Mouse (Mus musculus): ENCODE results near the gene Ier2. TPM values are rescaled to one million over a fixed set of nuclear protein-coding genes. Genes with fewer than 3 reads are reported as not detected.

Gene Ier2
- 62.4 and 69.5 TPM in 2 replicates for polyA plus RNA-seq (2015; fragmentation: Nextera tagmentation; extraction: Ambion mirVana)

DNA sequence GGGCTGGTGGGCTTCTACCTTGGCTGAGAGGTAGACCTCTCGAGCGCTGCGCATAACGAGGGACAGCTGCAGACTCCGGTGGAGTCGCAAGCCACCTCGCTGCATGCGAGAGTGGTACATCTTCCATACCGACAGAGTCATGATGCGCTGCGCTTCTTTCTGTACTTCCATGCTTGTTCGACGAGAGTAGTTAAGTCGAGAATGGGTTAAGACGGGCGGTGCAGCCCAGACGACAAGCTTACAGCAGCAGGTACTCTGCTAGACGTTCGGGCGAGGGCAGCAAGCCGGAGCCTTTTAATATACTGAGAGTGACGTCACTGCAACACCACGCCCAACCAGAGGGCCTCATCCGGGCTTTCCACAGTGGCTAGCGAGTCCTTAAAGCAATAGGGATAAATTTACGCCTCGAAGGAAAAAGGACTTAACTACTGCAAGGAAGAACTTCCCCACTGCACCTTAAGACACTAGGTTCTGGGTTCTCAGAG is at the start of gene Ier2:
Gene Ier2 (minus strand): TSS at position 272 of the 485 bp plus-strand sequence.
- ATAC-seq (ENCODE audit: insufficient read depth, low FRiP score), result peak; percentile 79
- H3K36me3 ChIP-seq (ENCODE audit: control insufficient read depth, insufficient read depth, low read length), result no peaks in the 10 kb centered on the region

DNA sequence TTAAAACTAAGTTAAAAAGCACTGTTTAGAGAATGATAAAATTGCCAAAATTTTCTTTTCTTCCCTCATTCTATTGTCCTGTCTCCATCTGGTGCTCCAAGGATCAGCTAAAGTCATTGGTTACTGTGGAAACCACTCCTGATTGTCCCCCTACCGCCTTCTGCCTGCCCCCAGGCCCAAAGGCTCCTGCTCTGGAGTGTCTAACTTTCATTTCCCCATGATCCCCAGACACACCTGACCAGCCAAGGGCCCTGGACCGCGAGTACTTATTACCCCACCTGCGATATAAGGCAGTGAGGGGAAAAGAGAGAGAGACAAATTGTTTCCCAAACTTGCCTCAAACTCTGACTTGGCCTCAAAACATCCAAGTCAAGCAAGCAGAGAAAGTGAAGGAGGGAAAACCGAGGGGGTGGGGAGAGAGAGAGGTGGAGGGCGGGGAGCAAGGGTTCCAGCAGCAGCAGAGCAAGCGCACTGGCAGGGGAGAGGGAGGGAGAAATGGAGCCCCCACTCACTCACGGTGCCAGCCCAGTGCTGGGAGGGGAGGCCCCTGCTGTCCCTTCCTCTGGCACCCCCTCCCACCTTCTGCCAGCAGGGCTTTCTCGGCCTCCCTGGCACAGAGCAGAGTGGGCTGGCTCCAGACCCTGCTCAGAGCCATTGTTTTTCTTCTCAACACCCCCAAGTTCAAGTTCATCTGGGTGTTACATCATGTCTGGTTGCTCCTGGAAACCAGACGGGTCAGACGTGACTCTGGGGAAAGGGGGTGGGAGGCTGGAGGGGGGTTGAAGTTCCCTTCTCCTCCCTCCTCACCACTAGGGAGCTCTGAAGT is 49.5 kb upstream of the Ier2 start:
- 22% methylated on average over 11 of the region's 11 CpGs for WGBS
- H3K4me1 ChIP-seq (ENCODE audit: control insufficient read depth, insufficient read depth, low read length), result peaks cover 60% of the 10 kb centered on the region
- H3K27ac ChIP-seq (ENCODE audit: low read length), result peak overlapping the region; percentile 95
- no peak overlapping the region for H3K4me3 ChIP-seq (replicated peaks; ENCODE audit: low read length)
- H3K27me3 ChIP-seq (ENCODE audit: control insufficient read depth, insufficient read depth, low read length), result peaks cover 12% of the 10 kb centered on the region
- no peaks in the 10 kb centered on the region for H3K36me3 ChIP-seq (ENCODE audit: control insufficient read depth, insufficient read depth, low read length)
- H3K9ac ChIP-seq (ENCODE audit: low read length), result peak overlapping the region; percentile 62
- peak; percentile 81 for ATAC-seq (ENCODE audit: insufficient read depth, low FRiP score)
- no peaks in the 10 kb centered on the region for H3K9me3 ChIP-seq (replicated peaks; ENCODE audit: control insufficient read depth, low read length)
- H3K4me2 ChIP-seq (ENCODE audit: low read depth, low read length), result peak overlapping the region; percentile 11

More for the DNA sequence above, at the start of gene Ier2:
- H3K27ac ChIP-seq (ENCODE audit: low read length), result peak within 1 kb of the TSS; percentile 99
- H3K4me2 ChIP-seq (ENCODE audit: low read depth, low read length), result peak within 1 kb of the TSS; percentile 78
- H3K4me3 ChIP-seq (replicated peaks; ENCODE audit: low read length), result peak within 1 kb of the TSS; percentile 81
- WGBS, result under 1% methylated on average over 27 of the region's 27 CpGs
- peaks cover 23% of the 10 kb centered on the region for H3K4me1 ChIP-seq (ENCODE audit: control insufficient read depth, insufficient read depth, low read length)
- no peaks in the 10 kb centered on the region for H3K9me3 ChIP-seq (replicated peaks; ENCODE audit: control insufficient read depth, low read length)
- peak within 1 kb of the TSS; percentile 94 for H3K9ac ChIP-seq (ENCODE audit: low read length)
- no peaks in the 10 kb centered on the region for H3K27me3 ChIP-seq (ENCODE audit: control insufficient read depth, insufficient read depth, low read length)

DNA sequence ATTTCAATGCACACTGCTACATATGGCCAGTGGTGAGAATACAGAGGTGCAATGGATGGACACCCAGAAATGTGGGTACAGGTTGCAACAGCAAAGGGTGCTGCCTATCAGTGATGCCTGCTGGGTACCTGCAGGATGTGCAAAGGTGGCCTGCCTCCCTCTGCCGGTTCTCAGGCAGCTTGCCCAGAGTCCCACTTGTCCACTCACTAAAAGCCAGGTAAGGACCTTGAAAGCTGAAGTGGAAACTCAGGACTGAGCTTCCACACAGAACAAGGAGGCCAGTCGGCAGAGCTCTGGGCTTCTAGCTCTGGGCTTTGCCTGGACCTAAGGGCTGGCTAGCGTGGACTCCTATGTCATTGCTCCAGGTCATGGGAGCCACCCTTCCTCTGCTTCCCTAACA is 48.7 kb upstream of the Ier2 start:
- Histone ChIP-seq H3K4me3 (replicated peaks; ENCODE audit: low read length) (no peak overlapping the region), H3K36me3 (ENCODE audit: control insufficient read depth, insufficient read depth, low read length) (no peaks in the 10 kb centered on the region), H3K9me3 (replicated peaks; ENCODE audit: control insufficient read depth, low read length) (no peaks in the 10 kb centered on the region), H3K27me3 (ENCODE audit: control insufficient read depth, insufficient read depth, low read length) (peaks cover 20% of the 10 kb centered on the region), H3K4me2 (ENCODE audit: low read depth, low read length) (no peak overlapping the region), H3K4me1 (ENCODE audit: control insufficient read depth, insufficient read depth, low read length) (peaks cover 66% of the 10 kb centered on the region), H3K27ac (ENCODE audit: low read length) (peak overlapping the region; percentile 95), H3K9ac (ENCODE audit: low read length) (peak overlapping the region; percentile 36; the same call in 1 of the 2 replicates)
- no peak for ATAC-seq (ENCODE audit: insufficient read depth, low FRiP score)
- WGBS, result 50% methylated on average over 3 of the region's 3 CpGs

DNA sequence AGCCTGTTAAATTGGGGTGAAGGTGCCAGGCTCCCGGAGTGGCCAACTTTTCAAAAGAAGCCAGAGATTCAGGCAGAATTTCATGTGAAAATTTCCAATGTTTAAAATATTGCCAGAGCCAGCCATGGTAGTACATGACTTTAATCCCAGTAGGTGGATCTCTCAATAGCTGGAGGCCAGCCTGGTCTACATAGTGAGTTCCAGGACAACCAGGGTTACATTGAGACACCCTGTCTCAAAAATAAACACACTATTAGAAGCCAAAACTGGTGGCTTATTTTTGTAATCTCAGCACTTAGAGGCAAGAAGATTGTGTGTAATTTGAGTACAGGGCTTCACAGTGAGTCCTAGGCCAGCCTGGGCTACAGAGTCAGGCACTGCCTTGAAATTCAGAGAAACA is 47.3 kb upstream of the Ier2 start:
- H3K9me3 ChIP-seq (replicated peaks; ENCODE audit: control insufficient read depth, low read length), result no peaks in the 10 kb centered on the region
- peak overlapping the region; percentile 28; the same call in 1 of the 2 replicates for H3K27ac ChIP-seq (ENCODE audit: low read length)
- H3K9ac ChIP-seq (ENCODE audit: low read length), result peak overlapping the region; percentile 31; the same call in 1 of the 2 replicates
- H3K27me3 ChIP-seq (ENCODE audit: control insufficient read depth, insufficient read depth, low read length), result peaks cover 20% of the 10 kb centered on the region
- H3K36me3 ChIP-seq (ENCODE audit: control insufficient read depth, insufficient read depth, low read length), result no peaks in the 10 kb centered on the region
- H3K4me3 ChIP-seq (replicated peaks; ENCODE audit: low read length), result no peak overlapping the region
- WGBS, result 100% methylated on average over 1 of the region's 1 CpGs
- ATAC-seq (ENCODE audit: insufficient read depth, low FRiP score), result no peak
- peaks cover 71% of the 10 kb centered on the region for H3K4me1 ChIP-seq (ENCODE audit: control insufficient read depth, insufficient read depth, low read length)
- no peak overlapping the region for H3K4me2 ChIP-seq (ENCODE audit: low read depth, low read length)

DNA sequence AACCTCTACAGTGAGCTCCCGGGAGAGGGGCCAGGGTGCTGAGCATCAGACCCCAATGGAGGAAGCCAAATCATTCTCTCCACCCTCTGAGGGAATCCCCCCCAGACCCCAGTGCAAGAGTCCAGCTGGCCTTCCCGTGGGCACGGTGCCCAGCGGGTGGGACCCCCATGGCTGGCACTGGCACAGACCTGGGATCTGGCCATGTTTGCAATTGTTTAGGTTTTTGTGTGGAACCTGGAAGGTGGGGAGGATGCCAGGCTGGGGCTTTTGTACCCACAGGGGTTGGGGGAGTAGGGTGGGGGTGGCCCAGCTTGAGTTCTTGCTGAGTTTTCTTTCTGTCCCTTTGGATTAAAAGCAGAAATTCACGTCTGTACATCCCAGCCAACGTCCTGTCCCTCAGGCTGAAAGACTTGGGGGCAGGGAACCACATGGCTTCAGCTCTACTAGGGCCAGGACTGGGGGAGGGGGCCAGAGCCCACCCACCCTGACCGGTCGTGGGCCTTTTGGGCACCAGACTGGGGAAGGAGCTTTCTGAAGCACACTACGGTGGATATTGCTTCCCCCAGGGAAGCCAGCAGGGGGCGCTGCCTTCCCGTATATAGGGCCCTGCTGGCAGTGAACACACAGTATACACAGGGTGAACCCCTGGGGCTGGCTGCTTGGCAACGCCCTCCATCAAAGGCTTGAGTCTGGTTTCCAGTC is 46.3 kb upstream of the Ier2 start:
- H3K9me3 ChIP-seq (replicated peaks; ENCODE audit: control insufficient read depth, low read length), result no peaks in the 10 kb centered on the region
- H3K27me3 ChIP-seq (ENCODE audit: control insufficient read depth, insufficient read depth, low read length), result peaks cover 27% of the 10 kb centered on the region
- peak overlapping the region; percentile 36; the same call in 1 of the 2 replicates for H3K9ac ChIP-seq (ENCODE audit: low read length)
- H3K4me1 ChIP-seq (ENCODE audit: control insufficient read depth, insufficient read depth, low read length), result peaks cover 74% of the 10 kb centered on the region
- no peak overlapping the region for H3K4me2 ChIP-seq (ENCODE audit: low read depth, low read length)
- ATAC-seq (ENCODE audit: insufficient read depth, low FRiP score), result peak; percentile 31; the same call in 1 of the 2 replicates
- no peak overlapping the region for H3K4me3 ChIP-seq (replicated peaks; ENCODE audit: low read length)
- WGBS, result 21% methylated on average over 12 of the region's 12 CpGs
- H3K27ac ChIP-seq (ENCODE audit: low read length), result peak overlapping the region; percentile 28; the same call in 1 of the 2 replicates
- H3K36me3 ChIP-seq (ENCODE audit: control insufficient read depth, insufficient read depth, low read length), result no peaks in the 10 kb centered on the region

DNA sequence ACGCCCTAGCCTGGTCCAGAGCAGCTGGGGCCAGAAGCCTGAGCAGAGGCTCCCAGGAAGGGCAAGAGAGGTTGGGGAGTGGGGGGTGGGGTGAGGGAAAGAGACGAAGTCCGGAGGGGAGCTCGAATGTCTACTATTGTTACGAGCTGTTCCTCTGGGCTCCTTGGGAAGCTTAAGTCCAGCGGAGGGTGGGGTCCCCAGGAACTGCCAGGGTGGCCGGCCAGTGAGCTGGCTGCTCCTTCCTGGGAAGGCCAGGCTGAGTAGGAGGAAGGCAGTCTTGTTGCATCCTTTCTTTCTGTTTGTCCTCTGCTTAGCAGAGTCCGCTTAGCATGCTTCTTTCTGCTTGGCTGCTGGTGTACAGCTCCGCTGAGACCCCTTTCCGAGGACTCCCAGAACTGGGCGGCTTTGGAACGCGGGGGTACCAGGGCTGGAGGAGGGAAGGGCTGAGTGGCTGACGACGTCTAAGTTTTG is 45.5 kb upstream of the Ier2 start:
- H3K9ac ChIP-seq (ENCODE audit: low read length), result peak overlapping the region; percentile 66
- peaks cover 33% of the 10 kb centered on the region for H3K27me3 ChIP-seq (ENCODE audit: control insufficient read depth, insufficient read depth, low read length)
- no peaks in the 10 kb centered on the region for H3K36me3 ChIP-seq (ENCODE audit: control insufficient read depth, insufficient read depth, low read length)
- H3K9me3 ChIP-seq (replicated peaks; ENCODE audit: control insufficient read depth, low read length), result no peaks in the 10 kb centered on the region
- ATAC-seq (ENCODE audit: insufficient read depth, low FRiP score), result no peak
- H3K27ac ChIP-seq (ENCODE audit: low read length), result peak overlapping the region; percentile 95
- peaks cover 68% of the 10 kb centered on the region for H3K4me1 ChIP-seq (ENCODE audit: control insufficient read depth, insufficient read depth, low read length)
- WGBS, result 34% methylated on average over 15 of the region's 15 CpGs
- peak overlapping the region; percentile 55 for H3K4me2 ChIP-seq (ENCODE audit: low read depth, low read length)
- H3K4me3 ChIP-seq (replicated peaks; ENCODE audit: low read length), result peak overlapping the region; percentile 42

DNA sequence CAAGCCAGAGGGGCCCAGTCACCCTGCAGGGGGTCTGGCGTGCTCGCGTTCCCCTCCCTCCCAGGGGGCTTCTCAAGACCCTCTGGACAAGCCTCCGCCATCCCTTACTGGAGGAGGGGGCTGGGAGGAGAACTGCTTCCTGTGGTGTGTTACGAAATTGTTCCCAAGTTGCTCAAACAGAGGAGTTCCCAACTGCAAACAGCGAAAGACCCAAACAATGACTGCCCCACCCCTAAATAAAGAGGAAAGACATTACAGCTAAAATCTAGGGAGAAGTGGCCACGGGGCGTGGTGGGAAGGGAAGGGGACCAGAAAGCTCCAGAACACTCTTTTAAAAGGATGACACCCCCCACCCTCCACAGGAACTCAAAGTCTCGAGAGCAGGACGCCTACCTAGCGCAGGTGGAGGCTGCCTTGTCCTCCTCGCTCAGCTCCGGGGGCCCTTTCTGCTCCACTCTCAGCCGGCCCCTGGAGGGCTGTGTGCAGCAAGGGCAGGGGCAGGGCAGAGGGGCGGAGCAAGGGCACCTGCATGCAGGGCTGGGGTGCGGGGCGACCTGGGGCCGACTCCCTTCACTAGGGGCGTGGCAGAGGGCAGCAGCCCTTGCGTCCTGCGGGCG is 44.7 kb upstream of the Ier2 start:
- Histone ChIP-seq H3K27me3 (ENCODE audit: control insufficient read depth, insufficient read depth, low read length) (peaks cover 40% of the 10 kb centered on the region), H3K27ac (ENCODE audit: low read length) (peak overlapping the region; percentile 95), H3K4me1 (ENCODE audit: control insufficient read depth, insufficient read depth, low read length) (peaks cover 65% of the 10 kb centered on the region), H3K9me3 (replicated peaks; ENCODE audit: control insufficient read depth, low read length) (no peaks in the 10 kb centered on the region), H3K4me2 (ENCODE audit: low read depth, low read length) (peak overlapping the region; percentile 55), H3K9ac (ENCODE audit: low read length) (peak overlapping the region; percentile 66), H3K36me3 (ENCODE audit: control insufficient read depth, insufficient read depth, low read length) (no peaks in the 10 kb centered on the region), H3K4me3 (replicated peaks; ENCODE audit: low read length) (peak overlapping the region; percentile 42)
- 36% methylated on average over 22 of the region's 22 CpGs for WGBS
- peak; percentile 68 for ATAC-seq (ENCODE audit: insufficient read depth, low FRiP score)

DNA sequence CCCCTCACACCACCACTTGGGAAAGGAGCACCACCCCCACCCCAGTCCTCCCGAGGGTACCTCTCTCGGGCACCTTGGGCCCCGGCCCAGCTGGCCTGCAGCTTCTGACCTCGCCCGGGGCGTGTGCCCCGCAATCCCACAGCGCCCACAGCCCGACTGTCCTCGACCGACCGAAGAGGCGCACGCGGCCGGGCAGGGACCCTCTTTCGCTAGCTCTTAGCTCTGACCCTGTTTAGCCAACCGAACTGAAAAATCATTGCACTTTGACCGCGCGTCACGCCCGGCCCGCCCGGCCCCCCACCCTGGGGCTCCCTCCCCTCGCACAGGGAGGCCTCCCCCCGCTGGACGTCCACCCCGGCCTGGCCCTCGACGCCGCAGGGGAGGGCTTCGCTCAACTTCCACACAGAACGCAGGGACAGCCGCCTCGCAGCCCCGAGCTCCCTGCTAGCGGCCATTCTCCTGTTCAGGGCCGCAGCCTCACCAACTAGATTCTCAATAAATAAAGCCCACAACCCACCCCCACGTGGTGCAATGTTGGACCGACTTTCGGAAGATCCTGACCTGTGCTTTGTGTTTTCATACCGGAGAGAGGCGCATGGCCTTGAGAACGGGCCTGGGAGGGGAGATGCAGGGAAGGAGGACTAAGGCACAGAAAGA is 44.1 kb upstream of the Ier2 start:
- H3K9ac ChIP-seq (ENCODE audit: low read length), result peak overlapping the region; percentile 66
- H3K36me3 ChIP-seq (ENCODE audit: control insufficient read depth, insufficient read depth, low read length), result no peaks in the 10 kb centered on the region
- 29% methylated on average over 45 of the region's 45 CpGs for WGBS
- H3K4me2 ChIP-seq (ENCODE audit: low read depth, low read length), result peak overlapping the region; percentile 55
- peaks cover 61% of the 10 kb centered on the region for H3K4me1 ChIP-seq (ENCODE audit: control insufficient read depth, insufficient read depth, low read length)
- H3K27me3 ChIP-seq (ENCODE audit: control insufficient read depth, insufficient read depth, low read length), result peaks cover 40% of the 10 kb centered on the region
- no peaks in the 10 kb centered on the region for H3K9me3 ChIP-seq (replicated peaks; ENCODE audit: control insufficient read depth, low read length)
- peak; percentile 11; the same call in 1 of the 2 replicates for ATAC-seq (ENCODE audit: insufficient read depth, low FRiP score)
- H3K4me3 ChIP-seq (replicated peaks; ENCODE audit: low read length), result peak overlapping the region; percentile 42
- peak overlapping the region; percentile 95 for H3K27ac ChIP-seq (ENCODE audit: low read length)

Data from stomach, embryonic 16.5 days (tissue).